Mouse (Mus musculus) lung, postnatal 0 days (tissue): ENCODE data around the gene Tubb4a.

Experiments used
- CTCF ChIP-seq: IDR thresholded peaks from 2 replicates; pipeline ENCODE4 v1.5.1; 2016; ENCODE audit warnings: antibody characterized with exemption, mild to moderate bottlenecking
- EP300 ChIP-seq: IDR thresholded peaks from 2 replicates; pipeline ENCODE4 v1.6.1; 2016; ENCODE audit warnings: antibody characterized with exemption, mild to moderate bottlenecking, control low read depth

- TF ChIP-seq CTCF = no peak
- no peak for TF ChIP-seq EP300
These were observed 8.5 kb upstream of the Tubb4a start for GRCm38 (mm10) chr17:57095855-57096622.
